20 mouse cellular contexts compared by ENCODE assay signal in the genomic region with DNA sequence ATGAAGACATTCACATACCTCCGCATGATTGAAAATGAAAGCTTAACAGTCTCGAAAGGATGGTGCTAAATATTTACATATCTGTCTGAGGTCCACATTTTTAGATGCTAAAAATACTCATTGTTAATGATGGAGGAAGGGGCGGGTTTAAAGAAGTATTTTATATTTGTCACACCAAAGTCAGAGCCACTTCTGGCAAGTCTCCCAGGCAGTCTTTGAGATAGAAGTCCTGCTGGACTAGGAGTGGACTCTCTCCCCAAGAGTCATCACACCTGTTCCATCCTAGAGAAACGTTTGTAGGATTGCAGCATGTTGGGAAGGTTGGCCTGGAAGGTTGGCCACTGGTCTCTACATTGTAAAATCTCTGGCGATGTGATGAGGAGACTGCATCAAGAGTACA.
"Had no signal": no experiment of that assay in that cellular context is flagged by ENCODE, and none has a peak within 500 bp of the region (broad histone marks: within the 10 kb centered on the region; RNA-seq: fewer than 3 reads in every experiment).

No protein-coding gene starts in this region.

- H3K4me3 ChIP-seq: kidney, embryonic 15.5 days; limb, embryonic 12.5 days; limb, embryonic 15.5 days; liver, embryonic 13.5 days; lung, embryonic 15.5 days; megakaryocyte, embryonic 14.5 days; midbrain, embryonic 10.5 days; midbrain, embryonic 13.5 days; myocyte; neural tube, embryonic 13.5 days had no signal

- H3K36me3 ChIP-seq: kidney, embryonic 15.5 days; limb, embryonic 12.5 days; limb, embryonic 15.5 days; liver, embryonic 13.5 days; lung, embryonic 15.5 days; midbrain, embryonic 10.5 days; midbrain, embryonic 13.5 days; neural tube, embryonic 13.5 days had no signal

- ATAC-seq: hindbrain, postnatal 0 days; inflammation-experienced regulatory T-cells, adult 6 months; intestine, embryonic 16.5 days; midbrain, embryonic 13.5 days; midbrain, embryonic 16.5 days had no signal

- H3K4me2 ChIP-seq: kidney, embryonic 15.5 days; limb, embryonic 12.5 days; limb, embryonic 15.5 days; liver, embryonic 13.5 days; lung, embryonic 15.5 days; midbrain, embryonic 13.5 days; neural tube, embryonic 13.5 days had no signal

- H3K27me3 ChIP-seq: kidney, embryonic 15.5 days; limb, embryonic 12.5 days; limb, embryonic 15.5 days; liver, embryonic 13.5 days; lung, embryonic 15.5 days; midbrain, embryonic 13.5 days; neural tube, embryonic 13.5 days had no signal

- H3K9ac ChIP-seq: kidney, embryonic 15.5 days; limb, embryonic 12.5 days; limb, embryonic 15.5 days; liver, embryonic 13.5 days; lung, embryonic 15.5 days; midbrain, embryonic 13.5 days; neural tube, embryonic 13.5 days had no signal

- H3K9me3 ChIP-seq: kidney, embryonic 15.5 days; limb, embryonic 12.5 days; limb, embryonic 15.5 days; liver, embryonic 13.5 days; lung, embryonic 15.5 days; megakaryocyte, embryonic 14.5 days; midbrain, embryonic 10.5 days; midbrain, embryonic 13.5 days; neural tube, embryonic 13.5 days had no signal

- H3K27ac ChIP-seq: hindbrain, postnatal 0 days; kidney, embryonic 15.5 days; limb, embryonic 12.5 days; limb, embryonic 15.5 days; lung, embryonic 15.5 days; midbrain, embryonic 10.5 days; midbrain, embryonic 13.5 days; neural tube, embryonic 13.5 days had no signal

- DNase-seq: kidney, adult 18-20 months; kidney, postnatal 36 days; left cerebral cortex, postnatal 4 days; liver, embryonic 13.5 days; retina, postnatal 1 day; thymus, adult 18-20 months; thymus, postnatal 36 days had no signal
